Mouse (Mus musculus): Measurements from ENCODE around the gene Zmat5.

DNA sequence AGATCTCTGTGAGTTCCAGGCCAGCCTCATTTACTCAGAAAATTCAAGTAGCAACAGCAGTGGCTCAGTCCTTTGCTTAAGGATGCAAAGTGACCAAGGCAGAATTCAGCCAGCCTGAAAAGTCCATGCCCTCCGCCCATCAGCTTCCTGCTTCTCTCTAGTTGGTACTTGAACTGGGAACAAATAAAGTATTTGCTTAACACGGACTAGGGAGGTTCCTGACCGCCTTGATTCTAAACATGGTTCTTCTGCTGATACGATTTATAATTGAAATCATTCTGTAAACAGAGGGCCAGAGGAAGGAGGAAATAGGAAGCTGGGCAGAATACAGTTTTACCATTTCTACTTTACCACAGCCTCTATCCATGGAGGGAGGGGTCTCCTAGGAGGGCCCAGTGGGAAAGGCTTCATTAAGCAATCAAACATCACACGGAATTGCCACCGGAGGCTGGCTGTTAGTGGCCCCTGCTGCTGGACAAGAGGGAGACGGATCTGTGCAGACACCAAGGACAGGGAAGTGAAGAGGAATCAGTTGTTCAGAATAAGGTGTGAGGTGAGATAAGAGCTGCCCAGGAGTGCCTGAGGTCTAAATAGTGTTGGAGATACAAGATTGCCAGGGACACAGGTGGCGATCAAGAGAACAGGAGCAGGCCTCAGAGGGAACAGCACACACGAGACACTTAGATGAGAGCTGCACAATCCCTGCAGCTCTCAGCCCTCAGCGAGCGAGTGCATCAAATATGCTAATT, 15.7 kb upstream of the Zmat5 start:
- TF ChIP-seq CTCF (IDR thresholded peaks at IDR 0.05; ENCODE audit: insufficient read depth, low read length) (no peak), POLR2A (IDR thresholded peaks at IDR 0.05; ENCODE audit: borderline replicate concordance, extremely low read depth, low read depth, low read length) (no peak)
